Mouse (Mus musculus) brain, embryonic 18.5 days (tissue): ENCODE measurements around the gene Acoxl.
A peak's percentile ranks its signal among the peaks of the same experiment; 100 is the strongest.

ENCODE experiments used
- DNase-seq: peaks from one replicate; pipeline ENCODE4 v3.0.0-alpha.2; 2012; ENCODE audit warnings: low read depth, low spot score

The Acoxl gene

DNA sequence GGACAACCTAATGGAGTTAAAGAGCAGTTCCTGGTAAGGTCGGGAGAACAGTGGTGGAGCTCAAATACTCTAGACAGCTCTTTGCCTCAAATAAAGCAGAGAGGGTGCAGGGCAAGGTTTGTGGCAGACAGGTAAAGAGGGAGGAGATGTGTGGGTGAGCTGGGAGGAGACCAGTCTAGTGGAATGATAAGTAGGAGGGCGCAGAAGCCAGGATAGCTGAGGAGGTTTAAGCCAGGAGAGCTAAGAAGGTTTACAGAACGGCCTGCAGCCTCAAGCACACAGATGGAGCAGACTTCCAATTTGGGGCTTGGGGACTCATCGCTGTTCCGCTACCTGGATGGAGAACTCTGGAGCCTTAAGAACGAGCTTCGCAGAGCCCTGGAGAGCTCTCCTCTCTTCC lies at the start of gene Acoxl:
Gene Acoxl (plus strand): TSS at position 301 of the 400 bp plus-strand sequence.
- no peak for DNase-seq

DNA sequence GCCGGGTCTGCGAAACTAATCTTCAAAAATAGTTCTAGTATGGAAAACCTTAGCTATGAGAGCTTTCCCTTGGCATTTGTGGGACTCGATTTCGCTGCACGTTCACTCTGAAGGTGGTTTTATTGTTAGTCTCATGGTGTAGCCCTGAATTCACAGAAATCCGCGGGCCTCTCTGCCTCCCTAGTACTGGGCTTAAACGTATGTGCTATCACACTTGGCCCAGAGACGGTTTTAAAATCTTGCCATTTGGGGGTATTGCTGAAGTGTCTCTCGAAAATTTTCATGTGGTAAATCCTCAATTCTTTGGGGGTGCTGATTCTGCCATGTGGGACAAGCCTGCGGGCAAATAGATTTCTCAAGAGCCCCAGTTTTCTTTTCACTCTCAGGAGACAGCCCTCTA lies 49.5 kb upstream of the Acoxl start:
- no peak for DNase-seq

DNA sequence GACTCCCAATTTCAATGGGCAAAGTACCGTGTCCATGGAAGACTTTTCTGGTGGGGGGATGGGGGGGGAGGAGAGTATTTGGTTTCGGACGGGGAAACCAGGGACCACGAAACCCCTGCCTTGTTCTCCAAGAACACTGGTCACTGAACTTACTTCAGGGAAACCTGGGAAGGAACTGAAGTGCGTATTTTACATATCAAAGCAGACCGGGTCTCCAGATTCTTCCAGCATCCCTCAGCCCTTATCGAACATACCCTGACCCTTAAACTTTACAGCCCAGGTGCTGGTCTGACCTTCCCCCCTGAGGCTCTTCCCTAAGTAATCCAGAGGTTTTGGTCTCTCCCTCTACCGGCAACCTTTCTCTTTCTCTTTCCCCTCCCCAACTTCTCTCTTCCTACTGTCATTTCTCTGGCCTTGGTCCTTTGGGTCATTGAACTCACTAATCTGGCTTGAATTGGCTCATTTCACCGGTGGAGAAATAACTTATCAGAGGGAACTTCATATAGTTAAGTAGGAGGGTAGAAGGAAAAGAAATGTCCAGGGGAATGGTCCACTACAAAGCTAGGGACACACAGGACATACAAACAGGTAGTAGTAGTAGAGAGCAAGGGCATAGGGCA lies 48.9 kb upstream of the Acoxl start:
- DNase-seq, result no peak

DNA sequence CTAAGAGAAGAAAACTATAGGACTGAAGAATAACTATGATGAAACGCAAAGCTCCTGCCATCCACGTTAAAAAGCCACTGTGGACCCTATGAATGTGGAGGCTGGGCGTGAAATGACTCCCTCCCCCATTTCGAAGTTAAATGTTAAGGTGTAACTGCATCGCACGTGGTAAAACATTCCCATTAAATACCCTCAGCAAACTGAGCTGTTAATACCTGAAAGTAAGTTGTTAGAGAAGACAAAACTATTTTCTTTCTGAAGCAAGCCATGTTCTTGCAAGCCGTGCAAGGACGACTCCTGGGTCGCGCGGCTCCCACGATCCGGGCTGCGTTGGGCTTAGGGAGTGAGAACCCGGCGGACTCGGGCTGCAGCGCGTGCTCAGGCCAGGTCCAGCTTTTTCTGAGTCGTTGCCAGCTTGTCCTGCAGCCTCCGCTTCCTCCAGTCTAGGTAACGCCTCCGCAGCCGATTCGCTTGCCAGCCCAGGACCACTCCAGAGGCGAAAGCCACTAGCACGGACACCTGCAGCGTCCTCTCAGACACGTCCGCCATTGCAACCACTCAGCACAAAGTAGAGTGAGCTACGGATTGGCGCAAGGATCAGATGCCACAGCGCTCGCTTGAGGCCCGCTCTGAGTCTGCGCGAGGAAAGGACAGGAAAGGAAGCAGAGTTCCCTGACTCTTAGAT lies 46.6 kb upstream of the Acoxl start, which contains the start of gene Mtln:
Gene Mtln (minus strand): TSS at position 570 of the 685 bp plus-strand sequence.
- peak; percentile 80 for DNase-seq

DNA sequence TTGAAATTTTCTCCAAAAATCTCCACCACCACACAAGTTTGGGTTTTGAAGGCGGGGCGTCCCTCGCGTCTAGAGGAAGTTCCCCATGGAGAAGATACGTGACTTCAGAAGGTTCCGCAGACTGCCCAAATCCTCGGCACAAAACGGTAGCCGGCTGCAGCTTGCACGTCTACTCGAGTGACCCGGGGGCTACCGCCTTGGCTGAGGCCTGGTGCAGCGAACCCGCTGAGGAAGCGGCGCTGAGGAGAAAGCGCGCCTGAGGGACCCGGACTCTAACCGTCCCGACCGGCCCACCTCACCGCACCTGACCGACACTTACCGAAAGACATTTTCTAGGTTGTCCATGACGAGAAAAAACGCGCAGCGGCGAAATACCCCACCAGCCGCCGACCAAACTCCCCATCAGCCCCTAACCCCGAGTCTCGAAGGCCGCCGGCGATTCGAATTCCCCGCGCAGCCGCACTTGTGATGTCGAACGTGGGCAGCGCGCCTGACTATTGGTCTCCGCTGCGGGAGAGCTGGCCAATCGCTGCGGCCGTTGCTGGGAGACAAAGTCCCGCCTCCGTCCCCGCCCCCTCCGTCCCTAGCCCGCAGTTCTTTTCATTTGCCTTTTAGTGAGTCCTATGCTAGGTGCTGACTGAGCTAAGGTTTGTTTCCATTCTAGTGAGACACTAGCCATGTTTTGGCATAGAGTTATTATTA lies 7.1 kb upstream of the Acoxl start, which contains the start of gene Bub1:
Gene Bub1 (minus strand): TSS at position 465 of the 702 bp plus-strand sequence.
- peak; percentile 82 for DNase-seq

DNA sequence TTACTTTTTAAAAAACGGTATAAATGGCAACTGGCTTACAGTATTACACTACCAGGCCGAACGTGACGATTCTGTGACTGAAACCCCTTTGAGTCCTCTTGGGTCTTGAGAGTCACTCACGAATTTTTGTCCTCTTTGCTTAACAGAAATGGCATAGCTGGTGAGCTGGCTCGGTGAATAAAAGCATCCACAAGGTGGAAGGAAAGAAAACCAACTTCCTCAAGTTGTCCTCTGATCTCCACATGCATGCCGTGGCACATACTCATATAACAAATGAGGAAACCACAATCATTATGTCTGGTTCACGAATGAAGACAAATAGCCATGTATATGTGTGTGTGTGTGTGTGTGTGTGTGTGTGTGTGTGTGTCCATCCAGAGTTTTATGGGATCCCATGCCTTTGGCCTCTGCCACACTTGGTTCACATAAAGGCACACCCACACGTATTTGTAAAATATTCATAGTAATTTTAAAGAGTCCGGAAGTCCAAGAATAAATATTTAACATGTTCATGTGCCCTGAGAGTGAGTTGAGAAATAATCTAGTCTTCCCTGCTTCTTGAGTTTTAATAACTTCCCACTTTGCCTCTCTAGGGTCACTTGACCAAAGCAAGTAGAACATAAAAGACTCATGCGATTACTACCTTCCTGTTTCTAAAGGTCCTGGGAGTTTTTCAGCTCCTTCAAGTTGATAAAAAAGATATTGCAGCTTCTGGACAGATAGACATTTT lies 6.4 kb upstream of the Acoxl start:
- DNase-seq, result no peak

DNA sequence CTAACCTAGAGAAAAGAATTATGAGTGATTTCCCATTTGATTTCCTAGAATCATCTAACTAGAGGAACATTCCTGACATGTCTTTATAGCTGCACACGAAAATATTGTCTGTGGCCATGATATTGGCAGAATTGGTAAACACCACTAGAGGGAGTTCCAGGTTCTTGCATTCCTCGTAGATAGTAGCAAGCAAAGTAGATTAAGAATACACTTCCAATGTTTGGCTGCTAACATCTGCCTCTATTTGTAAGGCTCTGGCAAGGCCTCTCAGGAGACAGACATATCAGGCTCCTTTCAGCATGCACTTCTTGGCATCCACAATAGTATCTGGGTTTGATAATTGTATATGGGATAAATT lies 5.9 kb upstream of the Acoxl start:
- DNase-seq, result no peak

DNA sequence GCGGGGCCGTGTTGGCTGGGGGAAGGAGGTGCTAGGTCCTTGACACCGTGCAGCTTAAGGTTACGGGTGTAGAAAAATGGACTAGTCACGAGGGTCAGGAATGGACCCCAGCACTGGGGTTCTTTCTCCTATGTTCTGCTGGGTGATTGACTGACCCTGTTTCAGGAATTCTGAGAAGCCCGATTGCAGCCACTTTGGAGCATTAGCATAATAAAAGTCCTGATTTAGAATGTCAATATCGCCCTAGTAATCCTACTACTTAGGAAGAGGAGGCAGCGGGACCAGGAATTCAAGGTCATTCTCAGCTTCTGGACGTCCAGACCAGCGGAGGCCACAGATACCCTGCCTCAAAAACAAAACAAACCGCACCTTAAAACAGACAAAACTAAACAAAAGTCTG lies 749 bp downstream of the Acoxl start:
- no peak for DNase-seq

DNA sequence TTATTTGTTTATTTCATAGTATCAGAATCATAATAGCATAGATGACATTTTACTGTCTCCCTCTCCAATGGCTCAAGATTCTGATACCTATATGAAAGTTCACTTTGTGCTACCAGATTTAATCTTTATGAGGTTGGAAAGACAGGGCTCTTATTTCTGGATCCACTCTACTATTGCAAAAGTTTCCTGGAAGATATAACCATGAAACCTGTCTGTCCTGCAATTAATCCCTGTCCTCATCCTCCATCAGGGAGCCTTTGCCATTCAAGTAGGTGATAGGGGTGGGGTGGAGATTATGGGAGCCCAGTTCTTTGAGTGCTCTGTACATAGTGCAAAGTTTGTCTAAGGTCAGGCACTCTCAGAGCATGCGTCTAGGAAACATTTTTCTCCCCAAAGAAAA lies 2.7 kb downstream of the Acoxl start:
- DNase-seq, result no peak

DNA sequence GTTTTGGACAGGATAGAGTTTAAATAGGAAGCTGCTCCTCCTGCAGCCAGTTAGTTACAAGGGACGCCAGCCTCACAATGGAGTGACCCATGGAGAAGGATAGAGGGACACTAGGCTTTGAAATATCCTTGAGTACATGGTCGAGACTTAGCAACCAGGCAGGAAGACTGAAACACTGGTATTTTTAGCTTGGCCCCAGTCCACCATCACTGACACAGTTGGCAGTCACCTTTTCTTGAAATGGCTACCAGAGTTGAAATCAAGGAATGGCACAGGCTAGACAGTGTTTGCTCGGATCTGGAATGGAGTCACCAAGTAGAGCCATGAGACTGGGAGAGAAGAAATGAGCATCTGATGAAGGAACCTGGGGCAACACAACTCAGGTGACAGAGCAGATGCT lies 3.7 kb downstream of the Acoxl start:
- no peak for DNase-seq

DNA sequence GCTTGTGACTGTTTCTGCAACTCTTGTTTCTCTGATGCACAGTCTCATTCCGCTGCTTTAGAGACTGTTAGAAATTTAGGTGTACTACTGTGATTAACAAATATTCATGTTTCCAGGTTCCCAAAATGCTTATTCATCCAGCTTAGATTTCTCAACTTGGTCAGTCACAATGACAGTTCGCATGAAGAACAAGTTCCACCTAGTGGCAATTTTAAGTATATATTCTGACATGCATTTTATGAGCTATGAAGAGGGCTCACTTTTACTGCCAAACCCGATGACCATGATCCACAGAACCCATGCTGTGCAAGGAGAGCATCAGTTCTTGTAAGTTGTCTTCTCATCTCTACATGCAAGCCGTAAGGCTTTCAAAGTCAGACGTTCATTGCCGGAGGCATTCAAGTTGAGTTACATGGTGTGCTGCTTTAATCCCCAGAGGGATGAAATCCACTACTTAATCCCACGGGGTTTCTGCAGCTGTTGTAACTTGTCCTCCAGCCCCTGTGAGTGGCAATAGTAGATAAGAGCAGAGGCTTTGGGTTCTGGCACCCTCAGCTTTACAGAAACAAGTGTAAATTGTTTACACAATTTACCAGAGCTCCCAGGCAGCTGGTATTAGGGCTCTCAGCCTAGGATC lies 6.8 kb downstream of the Acoxl start:
- no peak for DNase-seq

DNA sequence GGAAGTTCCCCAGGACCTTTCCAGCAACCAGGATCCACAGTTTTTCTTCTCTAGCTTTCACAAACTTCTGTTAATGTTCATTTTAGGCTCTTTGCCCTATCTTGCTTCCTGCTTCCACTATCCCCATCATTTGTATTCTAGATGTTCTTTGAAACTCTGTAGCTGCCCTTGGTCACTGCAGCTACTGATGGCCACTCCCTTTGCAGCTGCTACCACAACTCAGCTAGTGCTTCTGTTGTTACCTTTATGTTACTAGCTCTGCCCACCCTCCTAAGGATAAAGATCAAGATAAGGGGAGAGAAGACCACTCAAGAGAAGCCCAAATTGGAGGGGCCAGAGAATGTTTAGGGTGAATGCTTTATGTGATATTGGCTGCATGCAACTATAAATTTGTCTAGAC lies 7.3 kb downstream of the Acoxl start:
- no peak for DNase-seq

DNA sequence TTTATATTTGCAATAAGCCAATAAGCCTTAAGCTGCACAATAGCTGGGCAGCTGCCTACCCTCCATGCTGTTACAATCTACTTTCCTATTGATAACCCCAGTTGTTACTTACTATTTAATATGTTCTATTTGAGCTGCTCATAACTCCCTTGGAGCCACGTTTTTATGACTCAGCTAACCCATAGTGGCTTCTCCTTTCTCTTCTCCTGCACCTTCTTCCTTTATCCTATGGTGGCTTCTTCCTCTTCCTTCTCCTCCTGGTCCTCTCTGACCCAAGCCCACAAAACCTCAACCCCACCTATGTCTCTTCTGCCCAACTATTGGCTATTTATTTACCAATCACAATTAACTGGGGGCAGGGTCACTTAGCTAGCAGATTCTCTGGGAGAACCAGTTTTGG lies 7.9 kb downstream of the Acoxl start:
- DNase-seq, result no peak

DNA sequence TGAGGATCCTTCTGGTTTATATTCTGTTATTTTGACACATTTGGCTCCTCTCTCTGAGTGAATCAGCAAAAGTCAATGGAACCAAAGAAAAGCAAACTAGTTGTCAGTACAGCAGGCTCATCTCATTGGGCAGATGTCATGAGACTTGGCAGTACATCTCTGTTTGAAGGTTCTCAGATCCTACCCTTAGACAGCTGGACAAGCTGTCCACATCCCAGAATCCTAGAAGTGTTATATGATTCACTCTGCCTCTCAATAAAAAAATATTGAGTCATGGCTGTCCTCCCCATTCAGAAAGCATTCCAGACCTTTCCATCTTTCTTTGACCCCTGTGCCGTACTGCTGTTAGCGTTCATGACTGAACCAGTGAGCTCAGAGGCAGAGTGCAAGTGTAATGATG lies 11.7 kb downstream of the Acoxl start:
- no peak for DNase-seq

DNA sequence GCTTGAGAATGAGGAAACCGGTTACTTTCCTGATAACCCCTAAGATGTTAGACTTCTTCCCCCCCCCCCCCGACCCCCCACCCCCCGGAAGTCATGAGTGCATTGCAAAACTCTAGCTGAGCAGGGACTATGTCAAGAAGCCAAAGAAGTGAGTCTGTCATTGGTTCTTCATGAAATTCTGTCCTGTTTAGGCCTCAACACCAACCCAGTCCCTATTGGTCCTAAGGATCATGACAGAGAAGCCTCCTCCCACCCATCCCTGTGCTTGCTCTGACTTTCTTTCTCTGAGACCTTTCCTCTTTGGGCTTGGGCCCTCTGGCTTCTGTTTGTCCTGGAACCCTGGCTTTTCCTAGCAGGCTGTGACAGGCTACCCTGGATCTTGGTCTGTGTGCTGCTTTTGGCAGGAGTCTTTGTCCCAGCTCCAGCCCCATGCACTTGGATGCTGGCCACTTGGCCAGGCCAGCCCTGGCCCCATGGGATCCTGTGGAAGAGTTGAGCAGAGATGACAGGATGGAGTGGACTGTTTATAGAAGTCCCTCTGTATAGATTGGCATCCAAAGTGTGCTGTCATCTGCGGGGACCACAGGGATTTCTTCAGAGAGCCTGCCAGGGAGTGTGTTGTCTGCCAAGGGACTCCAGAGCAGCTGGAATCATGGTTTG lies 15.8 kb downstream of the Acoxl start:
- no peak for DNase-seq

DNA sequence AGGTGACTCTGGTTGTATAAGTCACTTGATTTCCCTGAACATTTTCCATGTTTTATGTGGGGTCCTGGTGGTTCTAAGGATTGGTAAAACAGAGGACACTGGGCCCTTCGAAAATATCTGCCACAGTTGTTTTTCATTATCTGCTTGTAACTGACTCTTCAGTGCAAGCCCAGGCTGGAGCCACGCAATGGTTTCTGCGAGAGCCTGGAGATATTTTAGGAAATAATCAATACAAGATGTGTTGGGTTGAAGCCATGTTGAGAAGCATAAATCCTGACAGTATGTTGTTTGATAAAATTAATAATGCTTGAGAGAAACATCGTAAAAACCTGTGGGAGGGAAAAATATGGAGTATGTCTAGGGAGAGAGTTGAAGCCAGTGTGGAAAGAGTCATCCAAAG lies 25.7 kb downstream of the Acoxl start:
- DNase-seq, result no peak

DNA sequence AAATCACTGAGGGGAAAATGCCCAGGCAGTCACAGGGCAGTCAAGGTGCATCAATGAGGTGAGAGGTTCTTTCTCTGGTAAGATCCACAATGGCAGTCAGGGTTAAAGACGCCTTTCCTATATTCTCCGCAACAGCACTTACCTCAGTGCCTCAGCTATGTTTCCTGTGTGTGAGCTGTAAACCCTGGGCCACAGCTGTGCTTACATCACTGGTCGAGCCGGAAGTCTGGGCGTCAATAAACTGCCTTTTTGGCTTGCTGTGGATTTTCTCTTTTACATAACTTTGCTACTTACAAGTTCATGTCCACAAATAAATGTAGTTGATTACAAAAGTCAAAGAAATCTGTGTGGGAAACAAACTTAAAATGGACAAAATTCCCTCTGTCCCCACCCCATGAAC lies 42.4 kb downstream of the Acoxl start:
- no peak for DNase-seq

DNA sequence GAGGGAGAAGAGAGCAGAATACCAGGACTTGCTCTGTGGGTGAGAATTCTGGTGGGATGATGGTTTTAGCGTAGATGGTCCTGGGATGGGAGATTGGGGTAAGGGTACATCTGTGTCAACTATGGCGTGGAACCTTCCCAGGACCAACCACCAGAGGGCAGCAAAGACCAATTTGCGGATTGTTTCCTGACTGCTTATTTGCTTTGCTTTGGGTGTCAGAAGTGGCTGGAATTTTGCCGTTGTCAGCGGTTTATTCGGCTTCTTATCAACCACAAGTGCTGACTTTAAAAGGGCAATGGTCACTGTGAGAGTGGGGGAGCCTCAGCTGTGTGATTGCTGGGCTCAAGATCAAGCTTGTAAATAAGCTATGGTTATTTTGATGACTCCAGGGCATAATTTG lies 50.8 kb downstream of the Acoxl start:
- DNase-seq, result peak; percentile 56

DNA sequence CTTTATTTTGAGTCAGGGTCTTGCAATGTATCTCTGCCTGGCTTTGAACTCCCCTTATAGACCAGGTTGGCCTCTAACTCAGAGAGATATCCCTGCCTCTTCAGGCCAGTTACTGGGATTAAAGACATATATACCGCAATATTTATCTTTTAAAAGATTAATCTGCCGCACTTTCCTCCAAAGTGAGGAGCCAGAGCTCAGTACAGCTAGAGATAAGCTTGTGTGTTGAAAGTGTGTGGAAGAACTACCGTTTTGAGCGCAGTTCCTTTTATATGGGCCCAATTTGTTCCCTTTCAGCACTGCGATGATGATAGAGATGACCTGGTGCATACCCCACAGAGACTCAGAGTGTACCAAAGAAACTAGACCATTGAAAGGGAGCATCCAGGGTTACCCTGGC lies 51.3 kb downstream of the Acoxl start:
- no peak for DNase-seq

DNA sequence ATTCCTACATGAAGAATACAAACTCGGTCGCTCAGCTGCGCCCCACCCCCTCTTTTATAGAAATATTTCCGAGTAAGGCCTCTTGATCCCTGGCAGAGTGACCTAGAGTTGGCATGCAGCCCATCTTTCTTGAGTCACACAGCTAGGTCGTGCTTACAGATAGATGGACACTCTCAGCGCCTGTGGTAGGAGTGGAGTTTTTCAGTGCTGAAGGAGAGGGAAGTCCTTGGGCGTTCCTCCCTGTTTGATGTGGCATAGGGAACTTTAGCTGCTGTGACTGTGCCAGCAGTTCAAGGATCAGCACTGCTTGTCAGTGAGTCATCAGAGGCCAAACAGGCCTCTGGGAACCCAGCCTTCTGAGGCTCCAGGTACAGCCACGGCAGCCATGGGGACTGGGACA lies 51.9 kb downstream of the Acoxl start:
- DNase-seq, result no peak

DNA sequence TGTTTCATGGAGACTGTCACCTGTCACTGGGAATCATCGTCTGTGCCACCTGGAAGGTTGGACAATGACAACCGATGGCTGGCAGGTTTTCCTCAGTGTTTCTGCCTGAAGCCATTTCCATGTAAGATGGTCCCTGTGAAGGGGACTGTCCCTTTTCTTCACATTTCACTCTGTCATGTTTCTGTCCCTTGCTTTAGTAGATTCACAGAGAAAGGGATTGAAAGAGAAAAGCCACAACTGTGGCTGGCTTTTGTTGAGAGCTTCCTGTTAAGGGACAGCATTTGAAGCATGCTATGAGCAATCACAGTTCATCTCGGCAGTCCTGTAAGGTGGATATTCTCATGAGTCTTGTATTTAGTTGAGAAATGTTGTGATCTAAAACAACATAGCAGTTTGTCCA lies 52.4 kb downstream of the Acoxl start:
- no peak for DNase-seq
